Mouse (Mus musculus) liver, embryonic 11.5 days (tissue): ENCODE measurements around the gene Manba. TPM values are rescaled to one million over a fixed set of nuclear protein-coding genes. Genes with fewer than 3 reads are reported as not detected.
A peak's percentile ranks its signal among the peaks of the same experiment; 100 is the strongest.

Source experiments
- ATAC-seq: fragments of 200-750 bp; cut with Nextera tagmentation; replicated peaks from 2 replicates; pipeline ENCODE4 v1.8.0; 2017; ENCODE audit warnings: moderate number of reproducible peaks, mild to moderate bottlenecking, moderate TSS enrichment, moderate library complexity; ENCODE audit not compliant: low FRiP score
- DNase-seq: peaks from one replicate; pipeline ENCODE4 v3.0.0-alpha.2; 2017; ENCODE audit warnings: low spot score
- H3K27ac ChIP-seq: fragments of 300-500 bp; sonication (generic); 2 replicates; pipeline ENCODE4 v1.5.1; 2014; ENCODE audit warnings: mild to moderate bottlenecking, low read depth, low read length, control low read depth
- H3K27me3 ChIP-seq: fragments of 300-500 bp; sonication (generic); replicated peaks from 2 replicates; pipeline ENCODE4 v1.6.1; 2014; ENCODE audit warnings: low read length, mixed read lengths; ENCODE audit not compliant: control insufficient read depth, insufficient read depth
- H3K36me3 ChIP-seq: fragments of 300-500 bp; sonication (generic); 2 replicates; pipeline ENCODE4 v1.6.1; 2014; ENCODE audit warnings: mild to moderate bottlenecking, low read length, moderate library complexity, mixed read lengths; ENCODE audit not compliant: control insufficient read depth, insufficient read depth
- H3K4me1 ChIP-seq: fragments of 300-500 bp; sonication (generic); replicated peaks from 2 replicates; pipeline ENCODE4 v1.6.1; 2014; ENCODE audit warnings: low read length, mixed read lengths; ENCODE audit not compliant: control insufficient read depth, insufficient read depth
- H3K4me2 ChIP-seq: fragments of 300-500 bp; sonication (generic); 2 replicates; pipeline ENCODE4 v1.6.1; 2014; ENCODE audit warnings: mild to moderate bottlenecking, control low read depth, moderate library complexity
- H3K4me3 ChIP-seq: fragments of 300-500 bp; sonication (generic); 2 replicates; pipeline ENCODE4 v1.5.1; 2014; ENCODE audit warnings: low read depth, low read length, control low read depth
- H3K9ac ChIP-seq: fragments of 300-500 bp; sonication (generic); 2 replicates; pipeline ENCODE4 v1.6.1; 2014; ENCODE audit warnings: low read depth, low read length, control low read depth
- H3K9me3 ChIP-seq: fragments of 300-500 bp; sonication (generic); 2 replicates; pipeline ENCODE4 v1.6.1; 2016; ENCODE audit warnings: low read length, inconsistent platforms, mixed read lengths; ENCODE audit not compliant: control insufficient read depth
- WGBS: fragments of 180-500 bp; shearing (Covaris S2); extraction: QIAGEN DNeasy Blood & Tissue Kit; methylation state at CpG from one replicate; pipeline ENCODE4 v1.1.7; 2014; 5-methylcytosine and 5-hydroxymethylcytosine counted together
- polyA plus RNA-seq: library from polyadenylated mRNA; unstranded; fragments of >200 nt; fragmentation: Nextera tagmentation; extraction: Ambion mirVana; gene quantifications from 2 replicates; pipeline ENCODE4 v1.2.1, GENCODE M21; 2014

The Manba gene
- polyA plus RNA-seq, 1 experiment from 2014 or later, result 9.7 TPM

- WGBS, result 83% methylated on average over 3 of the region's 3 CpGs
- Histone ChIP-seq H3K27ac (no peak overlapping the region), H3K9ac (no peak overlapping the region), H3K36me3 (no peaks in the 10 kb centered on the region), H3K9me3 (no peaks in the 10 kb centered on the region), H3K4me2 (no peak overlapping the region), H3K4me1 (no peaks in the 10 kb centered on the region; the same call in 1 of the 2 replicates), H3K4me3 (no peak overlapping the region), H3K27me3 (no peaks in the 10 kb centered on the region)
- DNase-seq, result no peak
- no peak for ATAC-seq
Observed at GRCm38 (mm10) chr3:135510372-135510771, 25.0 kb downstream of the Manba start.

DNA sequence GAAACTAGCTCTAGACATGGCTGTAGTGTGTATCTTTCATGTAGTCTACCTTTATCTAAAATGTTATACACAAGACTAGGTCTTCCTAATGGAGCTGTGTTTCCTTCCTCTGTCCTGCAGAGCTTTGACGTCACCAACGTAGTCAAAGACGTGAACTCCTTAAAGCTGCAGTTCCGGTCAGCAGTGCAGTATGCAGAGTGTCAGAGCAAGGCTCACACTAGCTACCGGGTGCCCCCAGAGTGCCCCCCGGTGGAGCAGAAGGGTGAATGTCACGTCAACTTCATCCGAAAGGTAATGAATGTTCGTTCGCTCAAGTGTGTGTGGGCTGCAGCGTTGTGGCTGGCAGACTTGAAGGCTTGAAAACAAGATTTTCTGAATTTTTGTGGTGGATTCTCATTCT is 26.3 kb downstream of the Manba start:
- H3K36me3 ChIP-seq, result no peaks in the 10 kb centered on the region
- no peak overlapping the region for H3K27ac ChIP-seq
- peaks cover 1% of the 10 kb centered on the region for H3K4me1 ChIP-seq
- H3K4me2 ChIP-seq, result no peak overlapping the region
- H3K4me3 ChIP-seq, result no peak overlapping the region
- WGBS, result 55% methylated on average over 11 of the region's 11 CpGs
- no peak overlapping the region for H3K9ac ChIP-seq
- ATAC-seq (no peak), DNase-seq (no peak)
- H3K9me3 ChIP-seq, result no peaks in the 10 kb centered on the region
- H3K27me3 ChIP-seq, result no peaks in the 10 kb centered on the region

GRCm38 (mm10) chr3:135513270-135513669 is 27.9 kb downstream of the Manba start:
- Histone ChIP-seq H3K4me3 (no peak overlapping the region), H3K36me3 (no peaks in the 10 kb centered on the region)

DNA sequence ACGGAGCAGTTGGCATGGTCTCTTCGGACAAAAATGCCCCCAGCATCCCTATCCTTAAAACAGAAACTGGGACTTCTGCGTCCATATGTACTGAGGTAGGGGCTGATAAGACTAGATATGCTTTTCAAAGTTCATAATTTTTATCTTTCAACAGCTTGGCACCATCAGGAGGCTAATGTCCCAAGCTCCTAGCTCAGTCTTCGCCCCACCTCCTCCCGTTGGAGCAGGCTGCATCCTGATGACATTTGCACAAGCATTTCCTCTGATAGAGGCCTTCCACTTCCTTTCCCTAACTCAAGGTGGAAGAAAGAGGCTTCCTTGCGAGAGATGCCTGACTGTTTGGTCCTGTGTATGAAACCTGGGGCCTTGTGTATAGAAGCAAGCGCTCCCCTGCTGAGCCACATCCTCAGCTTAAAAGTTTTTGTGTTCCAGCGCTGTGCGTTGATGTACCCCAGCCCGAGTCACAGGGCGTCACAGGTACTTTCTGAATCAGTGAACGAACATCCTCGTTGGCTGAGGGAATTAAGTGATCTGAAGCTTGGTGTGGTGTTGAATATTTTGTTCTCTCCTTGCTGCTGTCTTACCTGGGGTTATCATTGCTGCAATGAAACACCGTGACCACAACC is 28.5 kb downstream of the Manba start:
- no peak overlapping the region for H3K9ac ChIP-seq
- no peaks in the 10 kb centered on the region for H3K9me3 ChIP-seq
- ATAC-seq, result no peak
- no peak overlapping the region for H3K4me3 ChIP-seq
- H3K36me3 ChIP-seq, result no peaks in the 10 kb centered on the region
- WGBS, result 74% methylated on average over 14 of the region's 14 CpGs
- H3K4me1 ChIP-seq, result peaks cover 8% of the 10 kb centered on the region
- no peaks in the 10 kb centered on the region for H3K27me3 ChIP-seq
- H3K27ac ChIP-seq, result no peak overlapping the region
- no peak for DNase-seq
- no peak overlapping the region for H3K4me2 ChIP-seq

More at GRCm38 (mm10) chr3:135513270-135513669, 27.9 kb downstream of the Manba start:
- WGBS, result 57% methylated on average over 11 of the region's 11 CpGs
- DNase-seq, result no peak
- no peaks in the 10 kb centered on the region for H3K9me3 ChIP-seq
- no peak for ATAC-seq
- H3K9ac ChIP-seq, result no peak overlapping the region
- H3K4me2 ChIP-seq, result no peak overlapping the region
- H3K27ac ChIP-seq, result no peak overlapping the region
- H3K27me3 ChIP-seq, result no peaks in the 10 kb centered on the region
- peaks cover 8% of the 10 kb centered on the region for H3K4me1 ChIP-seq

- Histone ChIP-seq H3K27ac (no peak overlapping the region), H3K4me1 (peaks cover 8% of the 10 kb centered on the region), H3K4me3 (no peak overlapping the region), H3K36me3 (no peaks in the 10 kb centered on the region), H3K4me2 (no peak overlapping the region), H3K9ac (no peak overlapping the region), H3K27me3 (no peaks in the 10 kb centered on the region), H3K9me3 (no peaks in the 10 kb centered on the region)
- no peak for ATAC-seq
- WGBS, result 58% methylated on average over 5 of the region's 5 CpGs
- no peak for DNase-seq
Observed at GRCm38 (mm10) chr3:135515246-135515645, 29.8 kb downstream of the Manba start.

DNA sequence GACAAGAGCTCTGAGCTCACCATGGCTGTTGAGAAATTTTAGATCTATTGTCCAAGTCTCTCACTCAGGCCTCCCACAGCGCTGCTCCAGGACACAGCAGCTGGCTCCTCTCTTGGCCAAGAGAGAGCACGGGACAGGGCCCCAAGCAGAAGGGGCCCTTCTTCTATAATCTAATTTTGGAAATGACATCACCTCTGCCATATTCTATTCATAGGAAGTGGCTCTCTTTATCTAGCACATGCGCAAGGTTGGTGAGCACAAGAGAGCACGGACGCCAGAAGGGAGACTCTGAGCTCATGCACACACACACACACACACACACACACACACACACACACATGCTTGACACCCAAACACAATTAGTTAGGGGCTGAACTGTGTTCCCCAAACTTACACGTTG is 31.5 kb downstream of the Manba start:
- Histone ChIP-seq H3K9me3 (no peaks in the 10 kb centered on the region), H3K4me2 (no peak overlapping the region), H3K27me3 (no peaks in the 10 kb centered on the region), H3K27ac (no peak overlapping the region; the same call in 1 of the 2 replicates), H3K9ac (no peak overlapping the region), H3K4me3 (no peak overlapping the region), H3K36me3 (no peaks in the 10 kb centered on the region; the same call in 1 of the 2 replicates), H3K4me1 (peaks cover 9% of the 10 kb centered on the region)
- 29% methylated on average over 6 of the region's 6 CpGs for WGBS
- DNase-seq (no peak), ATAC-seq (peak; percentile 81)

DNA sequence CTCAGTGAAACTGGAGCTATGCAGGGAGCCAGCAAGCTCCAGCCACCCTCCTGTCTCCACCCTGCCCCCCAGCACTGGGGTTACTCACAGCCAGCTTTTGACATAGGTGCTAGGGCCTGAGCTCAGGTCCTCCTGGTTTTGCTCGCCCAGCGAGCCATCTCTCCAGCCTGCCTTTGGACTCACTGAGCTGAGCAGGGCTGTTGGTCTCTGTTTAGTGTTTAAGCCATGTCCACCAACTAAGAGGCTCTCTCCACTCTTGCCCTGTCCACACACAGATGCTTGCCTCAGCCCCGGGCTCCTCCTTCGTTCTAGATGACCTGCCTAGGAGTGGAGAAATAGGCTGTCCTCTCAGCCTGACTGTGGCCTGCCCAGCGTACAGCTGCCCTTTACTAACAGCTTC is 33.5 kb downstream of the Manba start:
- Histone ChIP-seq H3K27ac (no peak overlapping the region), H3K4me2 (no peak overlapping the region), H3K9ac (no peak overlapping the region), H3K9me3 (no peaks in the 10 kb centered on the region), H3K4me3 (no peak overlapping the region), H3K27me3 (no peaks in the 10 kb centered on the region), H3K36me3 (no peaks in the 10 kb centered on the region; the same call in 1 of the 2 replicates), H3K4me1 (peaks cover 17% of the 10 kb centered on the region)
- ATAC-seq (no peak), DNase-seq (no peak)
- WGBS, result 81% methylated on average over 5 of the region's 5 CpGs

DNA sequence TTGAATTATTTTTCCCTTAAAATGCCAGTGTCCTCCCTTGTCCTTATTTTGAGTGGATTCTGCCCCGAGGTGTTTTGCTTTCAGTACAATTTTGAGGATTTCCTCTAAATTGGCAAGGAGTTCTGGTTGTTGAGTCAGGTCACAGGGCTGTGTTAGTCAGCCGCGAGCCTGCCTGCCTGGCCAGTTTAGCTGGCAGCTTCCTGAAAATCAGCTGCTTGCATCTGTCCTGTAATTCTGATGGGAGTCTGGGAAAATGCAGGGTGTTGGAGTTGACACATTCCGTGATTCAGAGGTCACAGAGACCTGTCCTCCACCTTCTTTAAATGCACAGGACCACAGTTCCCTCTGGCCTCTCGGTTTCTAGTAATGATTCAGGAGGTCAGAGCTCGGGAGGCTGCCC is 34.2 kb downstream of the Manba start:
- Histone ChIP-seq H3K27ac (no peak overlapping the region), H3K4me2 (no peak overlapping the region), H3K27me3 (no peaks in the 10 kb centered on the region), H3K4me1 (peaks cover 17% of the 10 kb centered on the region), H3K9ac (no peak overlapping the region), H3K9me3 (no peaks in the 10 kb centered on the region), H3K4me3 (no peak overlapping the region), H3K36me3 (no peaks in the 10 kb centered on the region; the same call in 1 of the 2 replicates)
- ATAC-seq, result no peak
- WGBS, result 65% methylated on average over 6 of the region's 6 CpGs
- no peak for DNase-seq

- peak overlapping the region; percentile 51; the same call in 1 of the 2 replicates for H3K4me2 ChIP-seq
- H3K9me3 ChIP-seq, result no peaks in the 10 kb centered on the region
- H3K9ac ChIP-seq, result 0 out of 2 replicates have a peak overlapping the region, but pooled peaks have one; percentile 22
- DNase-seq (no peak), ATAC-seq (no peak; the same call in 1 of the 2 replicates)
- WGBS, result 40% methylated on average over 4 of the region's 4 CpGs
- H3K27ac ChIP-seq, result peak overlapping the region; percentile 21; the same call in 1 of the 2 replicates
- no peaks in the 10 kb centered on the region; the same call in 1 of the 2 replicates for H3K36me3 ChIP-seq
- no peaks in the 10 kb centered on the region for H3K27me3 ChIP-seq
- H3K4me1 ChIP-seq, result peaks cover 13% of the 10 kb centered on the region
- no peak overlapping the region for H3K4me3 ChIP-seq
Observed at GRCm38 (mm10) chr3:135521963-135522362, 36.6 kb downstream of the Manba start.
